Mouse (Mus musculus): ENCODE measurements around the gene Esrrb. TPM values are rescaled to one million over a fixed set of nuclear protein-coding genes. Genes with fewer than 3 reads are reported as not detected.

The Esrrb gene
- polyA plus RNA-seq, 1 experiment, result not detected

- Histone ChIP-seq H3K4me1 (ENCODE audit: control insufficient read depth) (no peaks in the 10 kb centered on the region), H3K27me3 (ENCODE audit: control insufficient read depth) (no peaks in the 10 kb centered on the region), H3K36me3 (ENCODE audit: control insufficient read depth) (no peaks in the 10 kb centered on the region), H3K9me3 (ENCODE audit: control insufficient read depth, low read length) (no peaks in the 10 kb centered on the region), H3K4me3 (replicated peaks) (no peak overlapping the region)
- TF ChIP-seq TAL1 (IDR thresholded peaks at IDR 0.05; ENCODE audit: low read length) (no peak), GATA1 (IDR thresholded peaks at IDR 0.05; ENCODE audit: low read length) (no peak)
Observed at GRCm38 (mm10) chr12:86433371-86433821, 72.5 kb downstream of the Esrrb start.

- Histone ChIP-seq H3K4me3 (replicated peaks) (no peak overlapping the region), H3K27me3 (ENCODE audit: control insufficient read depth) (no peaks in the 10 kb centered on the region)
Observed at GRCm38 (mm10) chr12:86435651-86436050, 74.7 kb downstream of the Esrrb start.

GRCm38 (mm10) chr12:86450848-86451247, 89.9 kb downstream of the Esrrb start:
- Histone ChIP-seq H3K27me3 (ENCODE audit: control insufficient read depth) (no peaks in the 10 kb centered on the region), H3K4me1 (ENCODE audit: control insufficient read depth) (no peaks in the 10 kb centered on the region), H3K9me3 (ENCODE audit: control insufficient read depth, low read length) (no peaks in the 10 kb centered on the region), H3K4me3 (replicated peaks) (no peak overlapping the region), H3K36me3 (ENCODE audit: control insufficient read depth) (no peaks in the 10 kb centered on the region)
- no peak for TF ChIP-seq GATA1 (IDR thresholded peaks at IDR 0.05; ENCODE audit: low read length)
- no peak for TF ChIP-seq TAL1 (IDR thresholded peaks at IDR 0.05; ENCODE audit: low read length)

More at GRCm38 (mm10) chr12:86435651-86436050, 74.7 kb downstream of the Esrrb start:
- Histone ChIP-seq H3K9me3 (ENCODE audit: control insufficient read depth, low read length) (no peaks in the 10 kb centered on the region), H3K36me3 (ENCODE audit: control insufficient read depth) (no peaks in the 10 kb centered on the region), H3K4me1 (ENCODE audit: control insufficient read depth) (no peaks in the 10 kb centered on the region)
- TF ChIP-seq GATA1 (IDR thresholded peaks at IDR 0.05; ENCODE audit: low read length) (no peak), TAL1 (IDR thresholded peaks at IDR 0.05; ENCODE audit: low read length) (no peak)

- Histone ChIP-seq H3K4me1 (ENCODE audit: control insufficient read depth) (no peaks in the 10 kb centered on the region), H3K27me3 (ENCODE audit: control insufficient read depth) (no peaks in the 10 kb centered on the region), H3K9me3 (ENCODE audit: control insufficient read depth, low read length) (no peaks in the 10 kb centered on the region), H3K36me3 (ENCODE audit: control insufficient read depth) (no peaks in the 10 kb centered on the region), H3K4me3 (replicated peaks) (no peak overlapping the region)
- TF ChIP-seq TAL1 (IDR thresholded peaks at IDR 0.05; ENCODE audit: low read length) (no peak), GATA1 (IDR thresholded peaks at IDR 0.05; ENCODE audit: low read length) (no peak)
Observed at GRCm38 (mm10) chr12:86455009-86455408, 94.1 kb downstream of the Esrrb start.

- Histone ChIP-seq H3K4me1 (ENCODE audit: control insufficient read depth) (no peaks in the 10 kb centered on the region), H3K4me3 (replicated peaks) (no peak overlapping the region), H3K36me3 (ENCODE audit: control insufficient read depth) (no peaks in the 10 kb centered on the region), H3K27me3 (ENCODE audit: control insufficient read depth) (no peaks in the 10 kb centered on the region), H3K9me3 (ENCODE audit: control insufficient read depth, low read length) (no peaks in the 10 kb centered on the region)
- TF ChIP-seq TAL1 (IDR thresholded peaks at IDR 0.05; ENCODE audit: low read length) (no peak), GATA1 (IDR thresholded peaks at IDR 0.05; ENCODE audit: low read length) (no peak)
Observed at GRCm38 (mm10) chr12:86462742-86463470, 102.0 kb downstream of the Esrrb start.

GRCm38 (mm10) chr12:86464385-86464784, 103.5 kb downstream of the Esrrb start:
- TF ChIP-seq GATA1 (IDR thresholded peaks at IDR 0.05; ENCODE audit: low read length), result no peak
- no peak for TF ChIP-seq TAL1 (IDR thresholded peaks at IDR 0.05; ENCODE audit: low read length)
- Histone ChIP-seq H3K9me3 (ENCODE audit: control insufficient read depth, low read length) (no peaks in the 10 kb centered on the region), H3K4me3 (replicated peaks) (no peak overlapping the region), H3K27me3 (ENCODE audit: control insufficient read depth) (no peaks in the 10 kb centered on the region), H3K36me3 (ENCODE audit: control insufficient read depth) (no peaks in the 10 kb centered on the region), H3K4me1 (ENCODE audit: control insufficient read depth) (no peaks in the 10 kb centered on the region)

- TF ChIP-seq TAL1 (IDR thresholded peaks at IDR 0.05; ENCODE audit: low read length) (no peak), GATA1 (IDR thresholded peaks at IDR 0.05; ENCODE audit: low read length) (no peak)
Observed at GRCm38 (mm10) chr12:86466180-86466579, 105.3 kb downstream of the Esrrb start.

GRCm38 (mm10) chr12:86469919-86470318, 109.0 kb downstream of the Esrrb start:
- peaks cover 4% of the 10 kb centered on the region for H3K27me3 ChIP-seq (ENCODE audit: control insufficient read depth)
- no peak overlapping the region for H3K4me3 ChIP-seq (replicated peaks)
- TF ChIP-seq TAL1 (IDR thresholded peaks at IDR 0.05; ENCODE audit: low read length) (no peak), GATA1 (IDR thresholded peaks at IDR 0.05; ENCODE audit: low read length) (no peak)
- H3K4me1 ChIP-seq (ENCODE audit: control insufficient read depth), result no peaks in the 10 kb centered on the region
- peaks cover 3% of the 10 kb centered on the region; the same call in 1 of the 2 replicates for H3K9me3 ChIP-seq (ENCODE audit: control insufficient read depth, low read length)
- H3K36me3 ChIP-seq (ENCODE audit: control insufficient read depth), result no peaks in the 10 kb centered on the region

More at GRCm38 (mm10) chr12:86466180-86466579, 105.3 kb downstream of the Esrrb start:
- Histone ChIP-seq H3K9me3 (ENCODE audit: control insufficient read depth, low read length) (peaks cover 3% of the 10 kb centered on the region; the same call in 1 of the 2 replicates), H3K4me3 (replicated peaks) (no peak overlapping the region), H3K36me3 (ENCODE audit: control insufficient read depth) (no peaks in the 10 kb centered on the region), H3K4me1 (ENCODE audit: control insufficient read depth) (no peaks in the 10 kb centered on the region), H3K27me3 (ENCODE audit: control insufficient read depth) (peaks cover 4% of the 10 kb centered on the region)

- TF ChIP-seq TAL1 (IDR thresholded peaks at IDR 0.05; ENCODE audit: low read length) (no peak), GATA1 (IDR thresholded peaks at IDR 0.05; ENCODE audit: low read length) (no peak)
- peaks cover 4% of the 10 kb centered on the region for H3K27me3 ChIP-seq (ENCODE audit: control insufficient read depth)
- peaks cover 3% of the 10 kb centered on the region; the same call in 1 of the 2 replicates for H3K9me3 ChIP-seq (ENCODE audit: control insufficient read depth, low read length)
- H3K36me3 ChIP-seq (ENCODE audit: control insufficient read depth), result no peaks in the 10 kb centered on the region
- H3K4me3 ChIP-seq (replicated peaks), result no peak overlapping the region
- no peaks in the 10 kb centered on the region for H3K4me1 ChIP-seq (ENCODE audit: control insufficient read depth)
Observed at GRCm38 (mm10) chr12:86470912-86471311, 110.0 kb downstream of the Esrrb start.

Measured in erythroblast, embryonic 14.5 days (primary cell).